Mouse (Mus musculus) hindbrain, embryonic 11.5 days (tissue): ENCODE measurements around the gene Vmn1r228. TPM values are rescaled to one million over a fixed set of nuclear protein-coding genes. Genes with fewer than 3 reads are reported as not detected.

Experiments
- ATAC-seq: fragments of 200-750 bp; cut with Nextera tagmentation; 2 replicates; pipeline ENCODE4 v1.8.0; 2017; ENCODE audit warnings: mild to moderate bottlenecking, moderate TSS enrichment, moderate library complexity; ENCODE audit not compliant: low FRiP score
- DNase-seq: peaks from one replicate; pipeline ENCODE4 v3.0.0-alpha.2; 2015; ENCODE audit warnings: low spot score
- H3K27ac ChIP-seq: fragments of 300-500 bp; sonication (generic); 2 replicates; pipeline ENCODE4 v1.5.1; 2014; ENCODE audit warnings: mild to moderate bottlenecking, low read depth, low read length
- H3K27me3 ChIP-seq: fragments of 300-500 bp; sonication (generic); 2 replicates; pipeline ENCODE4 v1.6.1; 2014; ENCODE audit warnings: mild to moderate bottlenecking, low read length, moderate library complexity, mixed read lengths; ENCODE audit not compliant: control insufficient read depth, insufficient read depth
- H3K36me3 ChIP-seq: fragments of 300-500 bp; sonication (generic); 2 replicates; pipeline ENCODE4 v1.6.1; 2014; ENCODE audit warnings: mild to moderate bottlenecking, low read length, moderate library complexity, mixed read lengths; ENCODE audit not compliant: control insufficient read depth, insufficient read depth
- H3K4me1 ChIP-seq: fragments of 300-500 bp; sonication (generic); replicated peaks from 2 replicates; pipeline ENCODE4 v1.6.1; 2014; ENCODE audit warnings: low read length, mixed read lengths; ENCODE audit not compliant: control insufficient read depth, insufficient read depth
- H3K4me2 ChIP-seq: fragments of 300-500 bp; sonication (generic); replicated peaks from 2 replicates; pipeline ENCODE4 v1.6.1; 2014; ENCODE audit warnings: mild to moderate bottlenecking, low read depth, low read length
- H3K4me3 ChIP-seq: fragments of 300-500 bp; sonication (generic); 2 replicates; pipeline ENCODE4 v1.5.1; 2014; ENCODE audit warnings: low read depth, low read length
- H3K9ac ChIP-seq: fragments of 300-500 bp; sonication (generic); 2 replicates; pipeline ENCODE4 v1.6.1; 2014; ENCODE audit warnings: low read depth, low read length
- H3K9me3 ChIP-seq: fragments of 300-500 bp; sonication (generic); 2 replicates; pipeline ENCODE4 v1.6.1; 2016; ENCODE audit warnings: low read length; ENCODE audit not compliant: control insufficient read depth
- WGBS: fragments of 180-500 bp; shearing (Covaris S2); extraction: QIAGEN DNeasy Blood & Tissue Kit; methylation state at CpG from one replicate; pipeline ENCODE4 v1.1.7; 2014; 5-methylcytosine and 5-hydroxymethylcytosine counted together
- polyA plus RNA-seq: library from polyadenylated mRNA; unstranded; fragments of >200 nt; fragmentation: Nextera tagmentation; extraction: Ambion mirVana; gene quantifications from 2 replicates; pipeline ENCODE4 v1.2.1, GENCODE M21; 2014

Gene Vmn1r228
- polyA plus RNA-seq: not detected in 2 replicates

GRCm38 (mm10) chr17:20786057-20786456 is at the start of gene Vmn1r228:
TSS of gene Vmn1r228 (minus strand) at chr17:20786157.
- Histone ChIP-seq H3K27ac (no peak within 1 kb of the TSS), H3K4me3 (no peak within 1 kb of the TSS), H3K27me3 (no peaks in the 10 kb centered on the region), H3K9me3 (0 out of 2 replicates have a peak, but pooled peaks cover 5% of the 10 kb centered on the region), H3K4me1 (no peaks in the 10 kb centered on the region), H3K36me3 (no peaks in the 10 kb centered on the region), H3K9ac (no peak within 1 kb of the TSS), H3K4me2 (no peak within 1 kb of the TSS)
- ATAC-seq (no peak), DNase-seq (no peak)

GRCm38 (mm10) chr17:20811255-20811654 is 25.3 kb upstream of the Vmn1r228 start, which contains the start of gene Vmn1r229:
TSS of gene Vmn1r229 (plus strand) at chr17:20811555.
- H3K36me3 ChIP-seq: no peaks in the 10 kb centered on the region
- ATAC-seq: no peak
- no peak within 1 kb of the TSS for H3K4me2 ChIP-seq
- no peak for DNase-seq
- no peak within 1 kb of the TSS for H3K4me3 ChIP-seq
- H3K9me3 ChIP-seq: no peaks in the 10 kb centered on the region
- no peaks in the 10 kb centered on the region for H3K27me3 ChIP-seq
- no peak within 1 kb of the TSS for H3K27ac ChIP-seq
- WGBS: 84% methylated on average over 1 of the region's 1 CpGs
- H3K4me1 ChIP-seq: no peaks in the 10 kb centered on the region
- no peak within 1 kb of the TSS for H3K9ac ChIP-seq

GRCm38 (mm10) chr17:20729543-20729942 is 56.4 kb downstream of the Vmn1r228 start, which contains the start of gene Vmn1r227:
TSS of gene Vmn1r227 (plus strand) at chr17:20729843.
- Histone ChIP-seq H3K36me3 (no peaks in the 10 kb centered on the region), H3K27me3 (no peaks in the 10 kb centered on the region), H3K4me1 (no peaks in the 10 kb centered on the region), H3K9ac (no peak within 1 kb of the TSS), H3K27ac (no peak within 1 kb of the TSS), H3K9me3 (no peaks in the 10 kb centered on the region; the same call in 1 of the 2 replicates), H3K4me2 (no peak within 1 kb of the TSS), H3K4me3 (no peak within 1 kb of the TSS)
- DNase-seq (no peak), ATAC-seq (no peak)
- 50% methylated on average over 1 of the region's 1 CpGs for WGBS

Other genes with a start within 250 kb of the Vmn1r228 start
- not detected in 2 replicates for gene Vmn2r109, start 221.4 kb downstream of the Vmn1r228 start, polyA plus RNA-seq
- gene Vmn2r110, start 189.7 kb downstream of the Vmn1r228 start, polyA plus RNA-seq: 0.06 TPM in 1 of 2 replicates, not detected in the other
- gene Fpr-rs3, start 161.3 kb downstream of the Vmn1r228 start, polyA plus RNA-seq: not detected in 2 replicates
- not detected in 2 replicates for gene Vmn1r226, start 103.3 kb downstream of the Vmn1r228 start, polyA plus RNA-seq
- not detected in 2 replicates for gene Vmn1r227, start 56.3 kb downstream of the Vmn1r228 start, polyA plus RNA-seq
- gene Vmn1r229, start 25.4 kb upstream of the Vmn1r228 start, polyA plus RNA-seq: not detected in 2 replicates
- not detected in 2 replicates for gene Vmn1r230, start 54.3 kb upstream of the Vmn1r228 start, polyA plus RNA-seq
- not detected in 2 replicates for gene Vmn1r231, start 118.9 kb upstream of the Vmn1r228 start, polyA plus RNA-seq
- not detected in 2 replicates for gene Vmn1r232, start 133.6 kb upstream of the Vmn1r228 start, polyA plus RNA-seq
- 549 and 551 TPM in 2 replicates for gene Ppp2r1a, start 159.2 kb upstream of the Vmn1r228 start, polyA plus RNA-seq
- gene Vmn1r233, start 210.3 kb upstream of the Vmn1r228 start, polyA plus RNA-seq: not detected in 2 replicates
- 17.6 and 19.1 TPM in 2 replicates for gene Zfp160, start 222.7 kb upstream of the Vmn1r228 start, polyA plus RNA-seq